Mouse (Mus musculus): ENCODE results near the gene Ptpa.

Gene Ptpa

GRCm38 (mm10) chr2:30463341-30463761 lies 47.5 kb downstream of the Ptpa start:
- in situ Hi-C loops (cut with MboI, MseI): loop anchor here in 1 of 2 experiments (10.0 kb wide), 1 partner anchor 331 kb away; no protein-coding TSS in a partner anchor

GRCm38 (mm10) chr2:30463904-30464330 lies 48.1 kb downstream of the Ptpa start:
- in situ Hi-C loops (cut with MboI, MseI): loop anchor here in 1 of 2 experiments (10.0 kb wide), 1 partner anchor 331 kb away; no protein-coding TSS in a partner anchor

- in situ Hi-C loops (cut with MboI, MseI): loop anchor here in 1 of 2 experiments (10.0 kb wide), 1 partner anchor 330 kb away; no protein-coding TSS in a partner anchor
These were observed 48.6 kb downstream of the Ptpa start for GRCm38 (mm10) chr2:30464411-30464810.

GRCm38 (mm10) chr2:30466787-30467186 lies 50.9 kb downstream of the Ptpa start:
- in situ Hi-C loops (cut with MboI, MseI): loop anchor here (5.0 to 10.0 kb wide), 2 partner anchors 256 to 328 kb away; no protein-coding TSS in a partner anchor

- in situ Hi-C loops (cut with MboI, MseI): loop anchor here (5.0 to 10.0 kb wide), 2 partner anchors 253 to 326 kb away; no protein-coding TSS in a partner anchor
These were observed 53.2 kb downstream of the Ptpa start for GRCm38 (mm10) chr2:30469009-30469408.

GRCm38 (mm10) chr2:30469796-30470142 lies 53.9 kb downstream of the Ptpa start:
- in situ Hi-C loops (cut with MboI, MseI): loop anchor here (5.0 to 10.0 kb wide), 2 partner anchors 253 to 325 kb away; no protein-coding TSS in a partner anchor

GRCm38 (mm10) chr2:30470143-30470946 lies 54.5 kb downstream of the Ptpa start:
- in situ Hi-C loops (cut with MboI, MseI): no loop called here

GRCm38 (mm10) chr2:30471051-30471450 lies 55.2 kb downstream of the Ptpa start:
- in situ Hi-C loops (cut with MboI, MseI): no loop called here

GRCm38 (mm10) chr2:30471795-30472720 lies 56.2 kb downstream of the Ptpa start:
- in situ Hi-C loops (cut with MboI, MseI): no loop called here

- in situ Hi-C loops (cut with MboI, MseI): no loop called here
These were observed 57.0 kb downstream of the Ptpa start for GRCm38 (mm10) chr2:30472731-30473351.

GRCm38 (mm10) chr2:30473431-30474031 lies 57.7 kb downstream of the Ptpa start:
- in situ Hi-C loops (cut with MboI, MseI): no loop called here

GRCm38 (mm10) chr2:30474039-30474438 lies 58.2 kb downstream of the Ptpa start, which contains the start of gene Ier5l:
Gene Ier5l (minus strand): TSS chr2:30474219.
- in situ Hi-C loops (cut with MboI, MseI): no loop called here

- in situ Hi-C loops (cut with MboI, MseI): no loop called here
These were observed 58.9 kb downstream of the Ptpa start for GRCm38 (mm10) chr2:30474776-30475175.

GRCm38 (mm10) chr2:30475457-30475856 lies 59.6 kb downstream of the Ptpa start:
- in situ Hi-C loops (cut with MboI, MseI): no loop called here

- in situ Hi-C loops (cut with MboI, MseI): no loop called here
These were observed 60.4 kb downstream of the Ptpa start for GRCm38 (mm10) chr2:30476241-30476640.

- in situ Hi-C loops (cut with MboI, MseI): no loop called here
These were observed 62.7 kb downstream of the Ptpa start for GRCm38 (mm10) chr2:30478526-30478925.

GRCm38 (mm10) chr2:30487597-30487996 lies 71.8 kb downstream of the Ptpa start:
- in situ Hi-C loops (cut with MboI, MseI): no loop called here

GRCm38 (mm10) chr2:30490384-30490783 lies 74.5 kb downstream of the Ptpa start:
- in situ Hi-C loops (cut with MboI, MseI): no loop called here

- in situ Hi-C loops (cut with MboI, MseI): no loop called here
These were observed 79.4 kb downstream of the Ptpa start for GRCm38 (mm10) chr2:30495000-30495908.
